In genomic region chr2:31962501-31963224, GRCm38 (mm10) we compare ENCODE assay signal across 8 mouse cellular contexts. TPM values are rescaled to one million over a fixed set of nuclear protein-coding genes. Genes with fewer than 3 reads are reported as not detected.
DNase-seq lines count a peak whose midpoint lies in the region; ATAC-seq lines count a peak whose summit lies in the region.

No protein-coding gene starts in this region.

- peak overlapping the region; percentile 80 for H3K27ac ChIP-seq in hindbrain, embryonic 15.5 days (replicated peaks)

- ATAC-seq in hindbrain, embryonic 15.5 days (ENCODE audit: low FRiP score, low read depth) = peak; percentile 95

- H3K4me2 ChIP-seq in hindbrain, embryonic 15.5 days = peak overlapping the region; percentile 21; the same call in 1 of the 2 replicates

- no peak overlapping the region for H3K4me3 ChIP-seq in hindbrain, embryonic 15.5 days

- H3K9ac ChIP-seq in hindbrain, embryonic 15.5 days = no peak overlapping the region

- 45% methylated on average over 8 of the region's 8 CpGs for WGBS in hindbrain, embryonic 15.5 days

- no peaks in the 10 kb centered on the region for H3K9me3 ChIP-seq in hindbrain, embryonic 15.5 days

- peaks cover 26% of the 10 kb centered on the region for H3K4me1 ChIP-seq in hindbrain, embryonic 15.5 days (replicated peaks)

- H3K27me3 ChIP-seq in hindbrain, embryonic 15.5 days = no peaks in the 10 kb centered on the region

- DNase-seq in brain, adult 2 months (ENCODE audit: low read depth, low spot score) = peak; percentile 93
- DNase-seq in cerebellum, postnatal 25 days = peak; percentile 62 to 65
- peak; percentile 64 to 74 for DNase-seq in layer of hippocampus, postnatal 14 days (ENCODE audit: low spot score in 2 of 2)
- peak; percentile 47 for DNase-seq in mesoderm, embryonic 11.5 days (ENCODE audit: low read depth, low spot score)
- no peak for DNase-seq in spleen, postnatal 36 days (ENCODE audit: low spot score in 2 of 2)
- no peak for DNase-seq in embryo, embryonic 11 days
- DNase-seq in ovary, postnatal 36 days (ENCODE audit: low spot score) = no peak

- no peaks in the 10 kb centered on the region for H3K36me3 ChIP-seq in hindbrain, embryonic 15.5 days

RNA-seq across cellular contexts. Expression of gene Nup214, which starts 11.6 kb away (rescaled TPM):
- polyA plus RNA-seq in hindbrain, embryonic 15.5 days (2015; fragmentation: Nextera tagmentation; extraction: Ambion mirVana) = 61.6 and 64.8 TPM in 2 replicates
- 10 to 100 TPM; 50.0 to 60.9 TPM for total RNA-seq in layer of hippocampus, postnatal 14 days (2021)

RNA-seq across cellular contexts. Expression of gene Aif1l, which starts 12.7 kb away (rescaled TPM):
- polyA plus RNA-seq in hindbrain, embryonic 15.5 days (2015; fragmentation: Nextera tagmentation; extraction: Ambion mirVana) = 23.5 and 23.7 TPM in 2 replicates
- 1 to 10 TPM; 4.9 to 8.0 TPM for total RNA-seq in layer of hippocampus, postnatal 14 days (2021)

Comparison
In these comparisons a context has a peak if more than half of its experiments do, and no peak if none do; other contexts are left out.
1. DNase-seq: peak in brain, adult 2 months (single experiment), cerebellum, postnatal 25 days (2 of 2), layer of hippocampus, postnatal 14 days (2 of 2) and mesoderm, embryonic 11.5 days (single experiment); none in spleen, postnatal 36 days (0 of 2), embryo, embryonic 11 days (single experiment) and ovary, postnatal 36 days (single experiment).